Mouse (Mus musculus): Measurements from ENCODE around the gene Smpd3. TPM values are rescaled to one million over a fixed set of nuclear protein-coding genes. Genes with fewer than 3 reads are reported as not detected.

The Smpd3 gene
- polyA plus RNA-seq (2015; fragmentation: Nextera tagmentation; extraction: Ambion mirVana) = 0.35 and 0.67 TPM in 2 replicates

DNA sequence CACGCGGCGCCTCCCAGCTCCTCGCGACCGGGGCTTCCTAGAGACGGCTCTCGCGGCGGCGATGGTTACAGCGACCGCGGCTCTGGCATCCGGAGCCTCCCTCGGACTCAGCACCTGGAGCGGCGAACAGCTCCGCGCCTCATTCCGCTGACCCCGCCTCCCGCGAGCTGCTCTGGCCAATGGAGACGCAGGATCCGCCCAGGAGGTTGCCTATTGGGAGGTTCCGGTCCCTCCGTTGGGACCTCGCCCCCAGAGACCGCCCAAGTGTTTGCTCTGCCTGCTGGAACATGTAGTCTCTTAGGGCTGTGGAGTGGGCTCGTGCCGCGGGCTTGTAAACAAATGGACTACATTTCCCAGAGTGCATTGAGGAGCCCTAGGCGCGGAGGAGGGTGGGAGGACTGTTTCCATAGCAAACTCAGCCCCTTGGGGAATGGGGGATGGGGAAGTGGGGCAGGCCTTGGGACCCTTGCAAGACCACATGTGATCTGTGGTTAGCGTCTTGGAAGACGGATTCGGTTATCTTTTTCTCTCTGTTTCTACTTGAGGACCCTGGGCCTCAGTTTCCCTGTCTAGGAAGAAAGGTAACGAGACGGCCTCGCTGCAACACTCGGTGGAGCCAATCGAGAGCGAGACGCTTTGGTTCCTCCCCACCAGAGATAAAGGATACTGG, at the start of gene Smpd3:
Smpd3 (minus strand) TSS at position 137 of the 670 bp plus-strand sequence.
- H3K4me1 ChIP-seq (replicated peaks) = peaks cover 15% of the 10 kb centered on the region
- WGBS (ENCODE audit: insufficient replicate concordance) = under 1% methylated on average over 45 of the region's 45 CpGs
- H3K27me3 ChIP-seq = peaks cover 35% of the 10 kb centered on the region
- H3K36me3 ChIP-seq = no peaks in the 10 kb centered on the region
- H3K9ac ChIP-seq = no peak within 1 kb of the TSS
- DNase-seq (peak; percentile 91), ATAC-seq (ENCODE audit: low read depth) (peak; percentile 99)
- no peak within 1 kb of the TSS for H3K27ac ChIP-seq
- peak within 1 kb of the TSS; percentile 63 for H3K4me2 ChIP-seq
- H3K4me3 ChIP-seq (replicated peaks) = peak within 1 kb of the TSS; percentile 55
- H3K9me3 ChIP-seq (replicated peaks) = no peaks in the 10 kb centered on the region

DNA sequence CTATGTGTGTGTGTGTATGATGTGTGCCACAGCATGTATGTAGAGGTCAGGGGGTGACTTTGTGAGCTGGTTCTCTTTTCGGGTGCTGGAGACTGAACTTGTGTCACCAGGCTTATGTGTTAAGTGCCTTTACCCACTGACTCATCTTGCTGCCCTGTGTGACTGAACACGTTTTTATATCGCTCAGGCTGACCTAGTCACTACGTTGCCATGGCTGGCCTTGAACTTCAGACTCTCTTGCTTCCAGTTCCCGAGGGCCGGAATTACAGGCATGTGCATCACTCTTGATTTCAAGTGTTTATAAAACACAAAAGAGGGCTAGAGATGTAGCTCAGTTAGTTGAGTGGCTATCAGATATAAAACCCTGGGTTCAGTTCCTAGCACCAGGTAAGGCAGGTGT, 43.2 kb upstream of the Smpd3 start:
- Histone ChIP-seq H3K9ac (no peak overlapping the region), H3K4me1 (replicated peaks) (no peaks in the 10 kb centered on the region), H3K27me3 (no peaks in the 10 kb centered on the region), H3K4me3 (replicated peaks) (no peak overlapping the region), H3K27ac (no peak overlapping the region), H3K9me3 (replicated peaks) (no peaks in the 10 kb centered on the region), H3K4me2 (no peak overlapping the region), H3K36me3 (no peaks in the 10 kb centered on the region)
- ATAC-seq (ENCODE audit: low read depth) (no peak), DNase-seq (no peak)
- WGBS (ENCODE audit: insufficient replicate concordance) = 66% methylated on average over 6 of the region's 6 CpGs

DNA sequence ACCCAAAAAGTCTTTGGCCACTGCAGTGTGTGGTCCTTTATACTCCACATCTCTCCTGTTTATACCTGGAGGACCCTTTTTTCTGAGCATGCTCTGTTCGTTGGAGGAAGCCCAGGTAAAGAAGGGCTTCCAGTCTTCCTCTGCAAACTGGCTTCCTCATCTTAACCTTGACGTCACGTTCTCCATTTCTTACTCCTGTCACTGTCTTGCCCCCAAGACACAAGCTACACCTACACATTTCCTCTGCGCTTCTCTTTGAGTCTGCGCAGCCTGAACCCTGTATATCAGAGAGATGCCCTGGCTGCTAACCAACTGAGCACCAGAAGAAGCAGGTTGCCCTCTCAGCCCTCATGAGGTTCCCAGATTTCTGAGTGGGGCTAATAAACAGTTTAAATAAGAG, 41.6 kb upstream of the Smpd3 start:
- no peaks in the 10 kb centered on the region for H3K36me3 ChIP-seq
- ATAC-seq (ENCODE audit: low read depth) (no peak), DNase-seq (no peak)
- H3K4me3 ChIP-seq (replicated peaks) = no peak overlapping the region
- no peaks in the 10 kb centered on the region for H3K27me3 ChIP-seq
- 56% methylated on average over 5 of the region's 5 CpGs for WGBS (ENCODE audit: insufficient replicate concordance)
- H3K9me3 ChIP-seq (replicated peaks) = no peaks in the 10 kb centered on the region
- H3K4me2 ChIP-seq = no peak overlapping the region
- H3K9ac ChIP-seq = no peak overlapping the region
- H3K4me1 ChIP-seq (replicated peaks) = no peaks in the 10 kb centered on the region
- no peak overlapping the region for H3K27ac ChIP-seq

DNA sequence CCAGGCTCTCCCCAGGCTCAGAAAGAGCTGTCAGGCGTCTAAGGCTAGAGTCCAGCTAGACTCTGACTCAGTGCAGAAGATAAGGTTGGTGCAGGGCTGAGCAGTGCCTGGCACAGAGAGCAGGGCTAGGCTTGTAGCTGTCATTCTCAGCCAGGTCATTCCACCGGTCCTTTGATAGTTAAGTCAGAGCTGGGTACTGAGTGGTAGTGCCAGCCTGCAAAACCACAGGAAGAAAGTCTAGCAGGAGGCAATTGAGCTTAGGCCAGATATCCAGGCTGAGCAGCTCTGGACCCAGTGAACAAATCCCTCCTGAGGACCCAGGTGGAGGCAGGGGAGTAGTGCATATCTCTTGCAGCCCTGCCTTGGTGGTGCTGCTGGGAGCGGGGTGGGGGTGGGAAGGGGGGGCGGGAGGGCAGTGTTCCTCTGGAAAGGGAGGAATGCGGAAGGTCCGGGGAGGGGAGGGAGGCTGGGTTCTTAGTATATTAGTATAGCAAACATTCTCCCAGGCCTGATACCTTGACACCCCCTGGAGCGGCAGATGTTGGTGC, 40.8 kb upstream of the Smpd3 start:
- no peaks in the 10 kb centered on the region for H3K27me3 ChIP-seq
- ATAC-seq (ENCODE audit: low read depth) (no peak), DNase-seq (no peak)
- no peaks in the 10 kb centered on the region for H3K9me3 ChIP-seq (replicated peaks)
- 50% methylated on average over 7 of the region's 7 CpGs for WGBS (ENCODE audit: insufficient replicate concordance)
- no peak overlapping the region for H3K27ac ChIP-seq
- no peak overlapping the region for H3K4me3 ChIP-seq (replicated peaks)
- H3K36me3 ChIP-seq = no peaks in the 10 kb centered on the region
- no peaks in the 10 kb centered on the region for H3K4me1 ChIP-seq (replicated peaks)
- H3K4me2 ChIP-seq = no peak overlapping the region
- no peak overlapping the region for H3K9ac ChIP-seq

DNA sequence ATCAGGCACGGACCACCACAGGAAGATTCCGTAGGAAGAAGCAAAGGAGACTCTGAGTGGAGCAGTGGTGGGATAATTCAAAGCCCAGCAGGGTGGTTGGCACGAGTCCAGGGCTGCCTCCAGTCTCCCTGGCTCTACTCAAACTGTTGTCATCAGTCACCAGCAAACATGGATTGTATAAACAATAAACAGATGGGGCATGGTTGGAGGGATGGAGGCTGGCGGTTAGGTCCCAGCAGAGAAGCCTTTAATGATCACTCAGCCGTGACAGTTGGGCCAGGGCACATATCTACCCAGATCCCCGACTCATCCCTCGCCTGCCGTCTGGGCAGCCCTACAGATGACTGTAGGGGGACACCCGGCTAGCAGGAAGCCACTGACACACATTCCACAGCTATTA, 39.1 kb upstream of the Smpd3 start:
- Histone ChIP-seq H3K4me2 (no peak overlapping the region), H3K4me3 (replicated peaks) (no peak overlapping the region), H3K9ac (no peak overlapping the region), H3K36me3 (no peaks in the 10 kb centered on the region), H3K27me3 (no peaks in the 10 kb centered on the region), H3K4me1 (replicated peaks) (no peaks in the 10 kb centered on the region), H3K9me3 (replicated peaks) (no peaks in the 10 kb centered on the region), H3K27ac (no peak overlapping the region)
- 43% methylated on average over 9 of the region's 9 CpGs for whole genome bisulfite sequencing (ENCODE audit: insufficient replicate concordance)
- ATAC-seq (ENCODE audit: low read depth) = no peak
- no peak for DNase-seq

DNA sequence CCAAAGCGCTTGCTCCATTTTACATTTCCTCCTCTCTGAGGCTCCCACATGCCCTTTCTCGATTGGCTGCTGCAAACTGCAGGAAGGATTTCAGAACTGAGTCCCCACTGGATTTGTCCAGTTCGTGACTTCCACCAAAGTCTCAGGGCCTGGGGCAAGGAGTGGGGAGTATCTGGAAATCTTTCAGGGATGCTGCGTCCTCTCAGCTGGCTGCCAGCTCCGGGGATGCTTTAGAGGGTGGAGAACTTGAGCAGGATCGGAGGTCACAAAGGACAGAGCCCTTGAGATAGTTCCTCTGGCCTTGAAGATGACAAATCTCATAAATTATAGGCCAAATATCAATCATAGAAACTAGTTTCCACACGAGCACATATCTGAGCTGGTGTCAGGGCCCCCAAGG, 38.2 kb upstream of the Smpd3 start:
- H3K27ac ChIP-seq = no peak overlapping the region
- H3K9me3 ChIP-seq (replicated peaks) = no peaks in the 10 kb centered on the region
- WGBS (ENCODE audit: insufficient replicate concordance) = 62% methylated on average over 7 of the region's 7 CpGs
- DNase-seq (no peak), ATAC-seq (ENCODE audit: low read depth) (no peak)
- no peaks in the 10 kb centered on the region for H3K27me3 ChIP-seq
- no peak overlapping the region for H3K4me2 ChIP-seq
- no peaks in the 10 kb centered on the region for H3K4me1 ChIP-seq (replicated peaks)
- no peak overlapping the region for H3K9ac ChIP-seq
- no peaks in the 10 kb centered on the region for H3K36me3 ChIP-seq
- H3K4me3 ChIP-seq (replicated peaks) = no peak overlapping the region

DNA sequence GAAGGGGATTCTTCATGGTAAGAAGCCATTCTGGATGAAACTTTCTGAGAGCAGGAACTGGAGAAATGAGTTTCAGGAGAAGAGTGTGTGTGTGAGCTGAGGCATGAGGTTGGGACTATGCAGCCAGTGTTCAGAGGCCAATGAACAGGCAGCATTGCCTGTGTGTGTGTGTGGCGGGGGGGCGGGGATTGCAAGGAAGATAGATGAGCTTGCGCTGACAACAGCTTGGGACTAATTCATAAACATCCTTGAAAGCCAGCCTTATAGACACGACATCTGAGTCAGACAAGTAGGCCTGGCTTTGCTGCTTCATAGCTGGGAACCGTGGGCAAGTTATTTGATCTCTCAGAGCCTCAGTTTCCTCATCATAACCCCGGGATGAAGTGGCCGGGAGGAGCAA, 31.3 kb upstream of the Smpd3 start:
- no peaks in the 10 kb centered on the region for H3K36me3 ChIP-seq
- DNase-seq = no peak
- no peak overlapping the region for H3K4me3 ChIP-seq (replicated peaks)
- H3K9me3 ChIP-seq (replicated peaks) = no peaks in the 10 kb centered on the region
- 73% methylated on average over 7 of the region's 7 CpGs for WGBS (ENCODE audit: insufficient replicate concordance)
- no peaks in the 10 kb centered on the region for H3K27me3 ChIP-seq
- H3K4me2 ChIP-seq = no peak overlapping the region
- no peak for ATAC-seq (ENCODE audit: low read depth)
- no peaks in the 10 kb centered on the region for H3K4me1 ChIP-seq (replicated peaks)
- H3K9ac ChIP-seq = no peak overlapping the region
- H3K27ac ChIP-seq = no peak overlapping the region

DNA sequence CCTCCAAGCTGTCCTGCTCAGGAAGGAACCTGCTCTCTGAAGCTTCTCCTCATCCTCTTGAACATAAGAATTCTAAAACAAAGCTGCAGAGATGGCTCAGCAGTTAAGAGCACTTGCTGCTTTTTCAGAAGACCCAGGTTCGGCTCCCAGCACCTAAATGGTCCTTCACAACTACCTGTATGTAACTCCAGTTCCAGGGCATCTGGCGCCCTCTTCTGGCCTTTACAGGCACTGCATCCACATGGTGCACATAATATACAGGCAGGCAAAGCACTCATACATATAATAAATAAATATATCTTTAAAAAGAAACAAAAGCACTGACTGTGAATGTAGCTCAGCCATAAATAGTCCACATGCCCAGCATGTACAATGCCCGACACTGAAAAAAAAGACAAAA, 30.7 kb upstream of the Smpd3 start:
- DNase-seq = no peak
- H3K27me3 ChIP-seq = no peaks in the 10 kb centered on the region
- H3K27ac ChIP-seq = no peak overlapping the region
- no peak for ATAC-seq (ENCODE audit: low read depth)
- 55% methylated on average over 3 of the region's 3 CpGs for WGBS (ENCODE audit: insufficient replicate concordance)
- no peak overlapping the region for H3K4me3 ChIP-seq (replicated peaks)
- no peak overlapping the region for H3K4me2 ChIP-seq
- no peaks in the 10 kb centered on the region for H3K9me3 ChIP-seq (replicated peaks)
- H3K36me3 ChIP-seq = no peaks in the 10 kb centered on the region
- no peak overlapping the region for H3K9ac ChIP-seq
- H3K4me1 ChIP-seq (replicated peaks) = no peaks in the 10 kb centered on the region

DNA sequence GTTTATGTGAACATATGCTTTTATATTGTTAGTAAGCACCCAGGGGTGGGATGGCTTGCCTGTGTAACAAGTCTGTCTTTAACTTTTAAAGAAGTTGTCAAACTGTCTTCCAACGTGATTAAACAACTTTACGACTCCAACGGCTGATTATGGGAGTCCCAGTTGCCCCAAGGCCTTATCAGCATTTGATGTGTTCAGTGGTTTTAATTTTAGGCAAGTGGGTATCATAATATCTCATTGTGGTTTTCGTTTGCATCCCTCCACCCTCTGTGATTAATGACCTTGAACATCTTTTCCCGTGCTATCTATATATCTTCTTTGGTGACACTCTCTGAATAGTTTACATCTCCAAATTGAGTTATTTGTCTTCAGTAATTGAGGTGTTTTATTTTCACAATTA, 27.0 kb upstream of the Smpd3 start:
- no peak for DNase-seq
- H3K27me3 ChIP-seq = no peaks in the 10 kb centered on the region
- no peaks in the 10 kb centered on the region for H3K4me1 ChIP-seq (replicated peaks)
- H3K27ac ChIP-seq = no peak overlapping the region
- H3K9ac ChIP-seq = no peak overlapping the region
- ATAC-seq (ENCODE audit: low read depth) = no peak
- 36% methylated on average over 5 of the region's 5 CpGs for WGBS (ENCODE audit: insufficient replicate concordance)
- no peaks in the 10 kb centered on the region for H3K36me3 ChIP-seq
- no peak overlapping the region for H3K4me2 ChIP-seq
- H3K4me3 ChIP-seq (replicated peaks) = no peak overlapping the region
- no peaks in the 10 kb centered on the region for H3K9me3 ChIP-seq (replicated peaks)

DNA sequence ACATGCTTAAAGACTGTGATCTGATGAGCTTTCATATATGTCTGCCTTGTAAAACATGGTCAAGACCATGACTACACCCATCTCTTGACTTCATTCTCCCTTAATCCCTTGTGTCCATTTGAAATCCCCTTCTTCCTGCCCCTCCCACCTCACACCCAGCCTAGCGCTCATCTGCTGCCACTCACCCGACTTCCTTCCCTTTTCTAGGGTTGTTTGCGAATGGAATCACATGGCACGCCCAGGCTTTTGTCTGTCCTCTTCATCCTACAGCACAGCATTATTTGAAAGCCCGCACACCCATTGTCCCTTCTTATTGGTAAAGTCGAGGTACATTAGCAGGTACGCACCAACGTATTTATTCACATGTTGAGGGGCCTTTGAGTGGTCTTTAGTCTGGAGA, 26.5 kb upstream of the Smpd3 start:
- no peaks in the 10 kb centered on the region for H3K27me3 ChIP-seq
- no peaks in the 10 kb centered on the region for H3K4me1 ChIP-seq (replicated peaks)
- H3K4me3 ChIP-seq (replicated peaks) = no peak overlapping the region
- H3K4me2 ChIP-seq = no peak overlapping the region
- H3K36me3 ChIP-seq = no peaks in the 10 kb centered on the region
- no peaks in the 10 kb centered on the region for H3K9me3 ChIP-seq (replicated peaks)
- ATAC-seq (ENCODE audit: low read depth) (no peak), DNase-seq (no peak)
- H3K27ac ChIP-seq = no peak overlapping the region
- WGBS (ENCODE audit: insufficient replicate concordance) = 41% methylated on average over 8 of the region's 8 CpGs
- H3K9ac ChIP-seq = no peak overlapping the region

DNA sequence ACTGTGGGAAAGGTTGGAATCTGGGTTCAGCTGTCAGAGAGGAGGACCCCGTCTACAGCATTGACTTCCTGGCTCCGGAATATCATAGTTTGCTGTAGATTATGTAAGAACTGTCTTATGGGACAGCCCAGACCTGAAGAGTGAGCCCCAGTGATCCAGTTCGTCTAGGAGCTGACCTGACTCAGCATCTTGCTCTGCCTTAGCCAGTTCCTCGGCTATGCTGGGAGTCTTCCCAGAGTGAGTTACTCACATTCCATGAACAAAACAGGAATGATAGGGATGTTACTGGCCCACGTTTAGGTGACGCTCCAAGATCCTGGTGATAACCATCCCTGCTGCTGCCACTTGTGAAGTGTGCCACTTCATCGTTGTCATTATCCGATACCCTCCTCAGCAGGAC, 25.5 kb upstream of the Smpd3 start:
- Histone ChIP-seq H3K9me3 (replicated peaks) (no peaks in the 10 kb centered on the region), H3K4me1 (replicated peaks) (no peaks in the 10 kb centered on the region), H3K4me3 (replicated peaks) (no peak overlapping the region), H3K9ac (no peak overlapping the region), H3K27me3 (no peaks in the 10 kb centered on the region), H3K36me3 (no peaks in the 10 kb centered on the region), H3K27ac (no peak overlapping the region), H3K4me2 (no peak overlapping the region)
- WGBS (ENCODE audit: insufficient replicate concordance) = 60% methylated on average over 8 of the region's 8 CpGs
- ATAC-seq (ENCODE audit: low read depth) = no peak
- DNase-seq = no peak

DNA sequence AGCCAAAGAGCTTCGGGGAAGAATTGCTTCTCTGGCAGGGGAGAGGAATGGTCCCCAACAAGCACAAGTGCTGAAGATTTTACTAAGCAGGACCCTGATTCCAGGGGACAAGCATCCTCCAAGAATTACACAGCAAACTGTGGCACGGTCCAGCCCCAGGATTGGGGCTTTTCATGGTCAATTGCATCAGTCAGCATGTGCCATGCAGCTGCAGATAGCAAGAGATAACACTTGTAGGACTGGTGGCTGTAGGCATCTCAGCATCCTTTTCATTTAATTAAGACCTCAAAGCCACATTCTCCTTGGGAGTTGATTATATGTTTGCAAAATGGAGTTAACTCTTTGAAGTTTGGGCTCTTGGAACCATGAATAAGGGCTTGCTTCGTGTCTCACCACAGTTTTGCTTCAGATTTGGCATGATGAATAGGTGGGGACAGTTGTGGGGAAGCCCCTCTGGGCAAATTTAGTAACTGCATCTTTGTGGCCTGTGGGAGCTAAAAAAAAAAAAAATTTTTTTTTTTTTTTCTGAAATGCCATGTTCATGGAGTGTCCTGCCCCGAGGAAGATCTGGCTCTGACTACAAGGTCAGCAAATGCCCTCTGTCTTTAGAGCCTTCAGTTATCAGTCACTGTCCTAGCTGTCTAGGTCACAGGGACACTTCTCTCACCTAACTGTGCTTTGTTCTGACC, 22.0 kb upstream of the Smpd3 start:
- H3K4me1 ChIP-seq (replicated peaks) = no peaks in the 10 kb centered on the region
- no peaks in the 10 kb centered on the region for H3K27me3 ChIP-seq
- H3K27ac ChIP-seq = no peak overlapping the region
- no peak overlapping the region for H3K4me2 ChIP-seq
- DNase-seq (no peak), ATAC-seq (ENCODE audit: low read depth) (no peak)
- WGBS (ENCODE audit: insufficient replicate concordance) = 43% methylated on average over 4 of the region's 4 CpGs
- no peaks in the 10 kb centered on the region for H3K9me3 ChIP-seq (replicated peaks)
- no peak overlapping the region for H3K4me3 ChIP-seq (replicated peaks)
- no peaks in the 10 kb centered on the region for H3K36me3 ChIP-seq
- H3K9ac ChIP-seq = no peak overlapping the region

All from liver, embryonic 13.5 days (tissue).